Mouse (Mus musculus): Measurements from ENCODE around the gene Cep112. TPM values are rescaled to one million over a fixed set of nuclear protein-coding genes. Genes with fewer than 3 reads are reported as not detected.

Gene Cep112
- polyA plus RNA-seq, 1 experiment from 2014 or later, result 13.3 TPM

DNA sequence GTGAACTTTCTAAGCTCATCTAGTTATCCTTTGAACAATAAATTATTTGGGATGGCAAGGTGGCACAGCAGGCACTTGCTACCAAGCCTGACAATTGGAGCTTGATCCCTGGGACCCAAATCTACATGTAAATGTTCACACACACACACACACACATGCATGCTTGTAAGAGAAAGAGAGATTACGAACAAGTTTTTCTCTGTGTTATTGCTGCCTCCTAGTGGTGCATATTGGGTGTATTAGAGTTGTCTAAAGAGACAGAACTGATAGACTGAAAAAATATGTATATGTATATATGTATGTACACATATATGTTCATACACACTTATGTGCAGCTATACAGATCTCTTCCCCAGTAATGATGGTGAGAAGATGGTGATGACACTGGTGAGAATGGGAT lies 6.5 kb upstream of the Cep112 start:
- WGBS, result 19% methylated on average over 1 of the region's 1 CpGs
- no peak overlapping the region for H3K9ac ChIP-seq
- no peak overlapping the region for H3K4me3 ChIP-seq
- no peak overlapping the region for H3K27ac ChIP-seq (replicated peaks)
- peaks cover 5% of the 10 kb centered on the region for H3K4me1 ChIP-seq (replicated peaks)
- no peaks in the 10 kb centered on the region for H3K27me3 ChIP-seq
- no peaks in the 10 kb centered on the region for H3K36me3 ChIP-seq
- H3K9me3 ChIP-seq, result no peaks in the 10 kb centered on the region
- H3K4me2 ChIP-seq, result no peak overlapping the region
- ATAC-seq (ENCODE audit: low FRiP score, low read depth), result no peak

DNA sequence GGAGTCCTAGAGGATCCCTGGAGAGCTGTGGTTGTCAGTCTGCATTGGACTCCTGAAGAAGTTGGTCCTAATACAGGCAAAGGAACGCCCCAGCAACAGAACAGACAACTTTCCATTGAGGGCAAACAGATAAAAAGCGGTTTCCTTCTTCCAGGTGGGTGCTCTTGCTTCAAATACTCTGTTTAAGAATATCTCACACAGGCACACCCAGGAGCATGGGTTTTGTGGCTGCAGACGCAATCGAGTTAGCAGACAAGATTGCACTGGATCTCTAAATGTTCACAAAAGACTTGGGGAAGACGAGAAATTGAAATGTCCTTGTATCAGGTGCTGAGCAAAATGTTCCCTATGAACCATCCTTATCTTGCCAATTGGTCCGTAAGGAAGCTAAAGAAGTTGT lies 5.8 kb upstream of the Cep112 start:
- H3K27me3 ChIP-seq, result no peaks in the 10 kb centered on the region
- no peaks in the 10 kb centered on the region for H3K36me3 ChIP-seq
- no peaks in the 10 kb centered on the region for H3K9me3 ChIP-seq
- no peak overlapping the region for H3K4me2 ChIP-seq
- no peak overlapping the region for H3K4me3 ChIP-seq
- no peak overlapping the region for H3K27ac ChIP-seq (replicated peaks)
- no peak for ATAC-seq (ENCODE audit: low FRiP score, low read depth)
- peaks cover 12% of the 10 kb centered on the region for H3K4me1 ChIP-seq (replicated peaks)
- H3K9ac ChIP-seq, result no peak overlapping the region
- WGBS, result 92% methylated on average over 6 of the region's 6 CpGs

DNA sequence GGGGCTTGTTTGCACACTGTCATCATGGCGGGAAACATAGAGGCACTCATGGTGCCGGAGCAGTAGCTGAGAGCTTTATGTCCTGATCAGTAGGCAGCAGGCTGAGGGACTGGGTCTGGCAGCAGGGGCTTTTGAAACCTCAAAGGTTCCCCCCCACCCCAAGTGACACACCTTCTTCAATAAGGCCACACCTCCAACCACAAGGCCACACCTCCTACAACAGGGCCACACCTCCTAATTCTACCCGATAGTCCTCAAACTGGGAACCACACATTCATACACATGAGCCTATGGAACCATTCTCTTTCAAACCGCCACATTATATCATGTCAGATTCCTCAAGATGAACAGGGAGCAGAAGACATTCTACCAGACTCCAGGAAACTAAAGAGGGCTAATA lies 4.2 kb upstream of the Cep112 start:
- no peak for ATAC-seq (ENCODE audit: low FRiP score, low read depth)
- H3K4me3 ChIP-seq, result no peak overlapping the region
- no peaks in the 10 kb centered on the region for H3K27me3 ChIP-seq
- H3K36me3 ChIP-seq, result no peaks in the 10 kb centered on the region
- H3K27ac ChIP-seq (replicated peaks), result no peak overlapping the region
- no peak overlapping the region for H3K4me2 ChIP-seq
- WGBS, result 77% methylated on average over 4 of the region's 4 CpGs
- peaks cover 20% of the 10 kb centered on the region for H3K4me1 ChIP-seq (replicated peaks)
- no peak overlapping the region for H3K9ac ChIP-seq
- H3K9me3 ChIP-seq, result no peaks in the 10 kb centered on the region

DNA sequence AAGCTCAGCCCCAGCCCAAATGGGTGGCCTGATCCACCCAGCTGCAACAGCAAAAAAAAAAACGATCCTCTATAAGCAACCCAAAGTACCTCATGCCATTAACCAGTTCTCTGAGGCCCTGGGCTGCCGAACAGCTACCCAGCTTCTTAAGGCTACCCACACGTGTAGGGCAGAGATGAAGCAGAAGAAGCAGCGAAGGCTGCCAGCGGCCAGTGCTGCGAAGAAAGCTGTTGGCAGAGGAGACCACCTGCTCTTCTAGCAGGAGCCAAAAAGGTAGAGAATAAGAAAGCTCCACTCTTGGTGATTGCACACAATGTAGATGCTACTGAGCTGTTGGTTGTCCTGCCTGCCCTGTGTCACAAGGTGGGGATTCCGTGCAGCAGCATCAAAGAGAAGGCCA lies 1.8 kb upstream of the Cep112 start:
- WGBS, result 52% methylated on average over 7 of the region's 7 CpGs
- no peak overlapping the region for H3K27ac ChIP-seq (replicated peaks)
- H3K9me3 ChIP-seq, result no peaks in the 10 kb centered on the region
- no peak for ATAC-seq (ENCODE audit: low FRiP score, low read depth)
- H3K4me3 ChIP-seq, result no peak overlapping the region
- H3K27me3 ChIP-seq, result no peaks in the 10 kb centered on the region
- no peaks in the 10 kb centered on the region for H3K36me3 ChIP-seq
- H3K4me1 ChIP-seq (replicated peaks), result peaks cover 21% of the 10 kb centered on the region
- H3K4me2 ChIP-seq, result peak overlapping the region; percentile 71; the same call in 1 of the 2 replicates
- H3K9ac ChIP-seq, result no peak overlapping the region

DNA sequence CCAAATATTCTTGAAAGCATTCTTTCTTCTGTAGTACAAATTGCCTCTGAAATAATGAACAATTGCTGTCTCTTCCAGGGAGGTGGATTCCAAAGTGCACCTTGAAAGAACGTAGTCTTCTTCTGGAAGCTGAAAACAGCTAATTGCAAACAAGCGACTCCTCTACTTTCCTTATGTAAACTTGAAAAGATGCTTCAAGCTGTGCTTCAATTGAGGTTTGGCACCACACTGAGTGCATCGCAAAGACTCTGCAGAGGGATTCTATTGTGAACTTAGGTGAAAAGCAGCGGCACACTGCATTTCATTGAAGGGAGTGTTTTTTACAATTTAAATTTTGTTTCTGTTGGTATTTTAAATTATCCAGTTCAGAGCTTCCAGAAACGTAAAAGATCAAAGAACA lies 881 bp upstream of the Cep112 start:
- H3K36me3 ChIP-seq, result no peaks in the 10 kb centered on the region
- H3K27ac ChIP-seq (replicated peaks), result peak overlapping the region; percentile 71; the same call in 1 of the 2 replicates
- no peaks in the 10 kb centered on the region for H3K9me3 ChIP-seq
- no peaks in the 10 kb centered on the region for H3K27me3 ChIP-seq
- no peak for ATAC-seq (ENCODE audit: low FRiP score, low read depth)
- peak overlapping the region; percentile 58 for H3K4me3 ChIP-seq
- under 1% methylated on average over 5 of the region's 5 CpGs for WGBS
- H3K4me1 ChIP-seq (replicated peaks), result peaks cover 21% of the 10 kb centered on the region
- H3K9ac ChIP-seq, result 0 out of 2 replicates have a peak overlapping the region, but pooled peaks have one; percentile 40
- peak overlapping the region; percentile 71 for H3K4me2 ChIP-seq

DNA sequence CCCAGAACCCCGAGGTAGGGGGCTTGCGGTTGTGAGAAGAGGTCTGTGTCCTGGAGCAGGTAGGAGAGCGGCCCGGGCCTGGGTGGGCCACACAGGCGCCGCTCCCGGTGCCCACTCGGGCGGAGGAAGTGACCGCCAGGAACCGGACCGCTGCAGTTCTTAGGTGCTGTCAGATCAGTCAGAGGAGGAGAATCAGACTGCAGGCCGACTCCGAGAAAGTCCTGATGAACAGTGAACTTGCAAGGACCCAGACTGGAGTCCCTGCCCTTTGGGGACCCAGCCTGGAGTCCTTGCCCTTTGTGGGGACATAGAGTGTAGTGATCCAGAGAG lies 565 bp downstream of the Cep112 start:
- peaks cover 21% of the 10 kb centered on the region for H3K4me1 ChIP-seq (replicated peaks)
- no peaks in the 10 kb centered on the region for H3K36me3 ChIP-seq
- WGBS, result 6% methylated on average over 14 of the region's 14 CpGs
- H3K9me3 ChIP-seq, result no peaks in the 10 kb centered on the region
- H3K4me2 ChIP-seq, result peak overlapping the region; percentile 71
- ATAC-seq (ENCODE audit: low FRiP score, low read depth), result peak; percentile 63
- H3K4me3 ChIP-seq, result peak overlapping the region; percentile 58
- peak overlapping the region; percentile 51 for H3K9ac ChIP-seq
- H3K27ac ChIP-seq (replicated peaks), result peak overlapping the region; percentile 41
- H3K27me3 ChIP-seq, result no peaks in the 10 kb centered on the region

DNA sequence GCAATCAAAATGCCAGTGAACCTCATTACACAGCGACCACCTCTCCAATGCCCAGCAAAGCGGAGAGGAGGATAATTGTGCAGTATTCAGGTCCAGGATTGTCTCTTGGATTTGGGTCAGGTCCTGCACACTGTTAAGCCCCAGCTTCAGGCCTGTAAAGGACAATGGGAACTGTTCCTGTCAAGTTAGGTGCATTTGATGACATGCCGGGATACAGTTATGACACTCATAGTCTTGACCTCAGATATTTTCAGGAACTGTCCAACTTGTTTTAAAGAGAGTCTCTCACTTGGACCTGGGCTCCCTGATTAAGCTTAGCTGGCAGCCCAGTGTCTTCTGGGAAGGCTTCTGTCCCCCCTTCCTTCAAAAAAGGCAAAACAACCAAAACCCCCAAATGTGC lies 1.1 kb downstream of the Cep112 start:
- H3K9ac ChIP-seq, result no peak overlapping the region
- no peaks in the 10 kb centered on the region for H3K9me3 ChIP-seq
- no peak for ATAC-seq (ENCODE audit: low FRiP score, low read depth)
- H3K36me3 ChIP-seq, result no peaks in the 10 kb centered on the region
- H3K27ac ChIP-seq (replicated peaks), result no peak overlapping the region
- peak overlapping the region; percentile 71; the same call in 1 of the 2 replicates for H3K4me2 ChIP-seq
- no peaks in the 10 kb centered on the region for H3K27me3 ChIP-seq
- peaks cover 21% of the 10 kb centered on the region for H3K4me1 ChIP-seq (replicated peaks)
- 0 out of 2 replicates have a peak overlapping the region, but pooled peaks have one; percentile 58 for H3K4me3 ChIP-seq
- 87% methylated on average over 3 of the region's 3 CpGs for WGBS

DNA sequence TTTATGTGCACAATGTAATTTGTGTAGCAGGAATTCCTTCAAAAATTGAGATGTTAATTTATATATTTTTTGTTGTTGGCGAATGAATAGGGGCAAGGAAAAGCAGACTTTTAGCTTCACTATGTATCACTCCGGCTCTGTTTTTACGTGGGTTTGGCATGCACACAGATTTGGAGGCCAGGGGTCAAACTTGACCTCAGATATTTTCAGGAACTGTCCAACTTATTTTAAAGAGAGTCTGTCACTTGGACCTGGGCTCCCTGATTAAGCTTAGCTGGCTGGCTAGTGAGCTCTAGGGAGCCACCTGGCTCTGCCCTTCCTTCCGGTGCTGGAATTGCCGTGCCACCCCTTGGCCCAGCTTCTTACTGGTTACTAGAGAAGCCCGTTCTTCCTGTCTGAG lies 2.2 kb downstream of the Cep112 start:
- Histone ChIP-seq H3K4me1 (replicated peaks) (peaks cover 21% of the 10 kb centered on the region), H3K27ac (replicated peaks) (no peak overlapping the region), H3K4me2 (no peak overlapping the region), H3K9me3 (no peaks in the 10 kb centered on the region), H3K4me3 (no peak overlapping the region), H3K36me3 (no peaks in the 10 kb centered on the region), H3K9ac (no peak overlapping the region), H3K27me3 (no peaks in the 10 kb centered on the region)
- WGBS, result 58% methylated on average over 6 of the region's 6 CpGs
- ATAC-seq (ENCODE audit: low FRiP score, low read depth), result no peak

DNA sequence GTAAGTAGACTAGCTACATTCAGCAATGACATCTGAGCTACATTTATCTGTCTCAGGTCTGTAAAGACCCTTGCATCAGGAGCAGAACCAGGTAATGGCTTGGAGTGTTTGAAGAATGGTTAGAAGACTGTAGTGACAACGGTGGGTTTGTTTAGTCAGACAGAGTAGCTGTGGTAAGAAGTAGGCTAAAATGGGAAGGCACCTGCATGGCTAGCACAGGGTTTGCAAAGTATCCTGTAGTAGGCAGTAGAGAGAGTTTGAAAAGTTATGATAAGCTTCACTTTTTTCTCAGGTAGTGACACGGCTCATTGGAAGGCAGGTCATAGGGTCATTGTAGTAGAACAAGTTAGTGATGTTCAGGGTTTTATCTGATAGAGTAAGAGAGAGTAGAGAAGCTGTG lies 4.1 kb downstream of the Cep112 start:
- no peaks in the 10 kb centered on the region for H3K27me3 ChIP-seq
- no peak overlapping the region for H3K27ac ChIP-seq (replicated peaks)
- H3K9ac ChIP-seq, result no peak overlapping the region
- no peak overlapping the region for H3K4me3 ChIP-seq
- no peaks in the 10 kb centered on the region for H3K36me3 ChIP-seq
- ATAC-seq (ENCODE audit: low FRiP score, low read depth), result no peak
- peaks cover 10% of the 10 kb centered on the region for H3K4me1 ChIP-seq (replicated peaks)
- no peaks in the 10 kb centered on the region for H3K9me3 ChIP-seq
- no peak overlapping the region for H3K4me2 ChIP-seq
- 95% methylated on average over 2 of the region's 2 CpGs for WGBS

DNA sequence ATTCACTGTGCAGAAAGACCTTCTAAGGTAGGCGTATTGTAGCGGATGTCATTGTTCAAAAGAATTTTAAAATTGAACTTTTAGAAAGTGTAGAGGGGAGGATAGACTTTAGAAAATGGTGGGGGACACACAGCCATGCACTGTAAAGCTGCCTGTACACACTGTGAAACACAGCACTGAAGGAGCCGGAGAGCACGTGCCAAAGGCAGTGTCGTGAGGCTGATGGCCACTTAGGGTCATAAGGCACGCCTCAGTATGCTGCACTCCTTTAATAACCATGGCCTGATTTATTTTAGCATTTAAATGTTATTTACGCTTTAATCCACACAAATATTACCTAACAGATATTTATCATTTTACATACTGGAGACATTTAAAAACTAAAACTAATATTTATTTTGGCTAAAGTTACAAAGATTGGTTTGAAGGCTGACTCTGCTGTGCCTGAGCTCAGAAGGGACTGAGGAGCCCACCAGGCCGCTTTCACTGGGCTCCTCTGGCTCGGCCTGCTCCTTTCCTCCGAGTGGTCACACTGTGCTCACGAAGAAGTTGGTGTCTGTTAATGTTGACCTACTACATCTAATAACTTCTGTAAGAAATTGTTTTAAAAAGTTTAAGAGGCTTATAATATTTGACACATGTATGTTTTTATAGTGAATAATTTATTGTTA lies 19.0 kb downstream of the Cep112 start:
- no peak for ATAC-seq (ENCODE audit: low FRiP score, low read depth)

DNA sequence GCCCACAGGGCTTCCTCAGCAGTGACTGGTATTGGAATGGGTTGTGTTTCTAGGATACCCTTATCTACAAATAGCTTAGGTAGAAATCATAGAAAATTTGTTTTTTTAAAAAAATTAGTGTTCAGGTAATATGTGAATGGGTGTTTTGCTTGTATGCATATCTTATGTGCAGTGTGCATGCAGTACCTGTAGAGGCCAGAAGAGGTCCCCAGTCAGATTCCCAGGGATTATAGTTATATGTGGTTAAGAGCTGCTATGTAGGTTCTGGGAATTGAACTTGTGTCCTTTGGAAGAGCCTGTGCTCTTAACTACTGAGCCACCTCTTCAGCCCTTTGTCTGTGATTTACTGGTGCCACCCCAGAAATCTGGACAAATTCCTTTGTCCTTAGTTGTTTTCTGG lies 22.2 kb downstream of the Cep112 start:
- ATAC-seq (ENCODE audit: low FRiP score, low read depth), result no peak
- Histone ChIP-seq H3K4me2 (no peak overlapping the region), H3K9me3 (no peaks in the 10 kb centered on the region), H3K4me1 (replicated peaks) (no peaks in the 10 kb centered on the region), H3K9ac (no peak overlapping the region), H3K36me3 (no peaks in the 10 kb centered on the region), H3K27me3 (no peaks in the 10 kb centered on the region), H3K4me3 (no peak overlapping the region), H3K27ac (replicated peaks) (no peak overlapping the region)

More for the DNA sequence above, 19.0 kb downstream of the Cep112 start:
- Histone ChIP-seq H3K4me3 (no peak overlapping the region), H3K4me2 (no peak overlapping the region), H3K9ac (no peak overlapping the region), H3K9me3 (no peaks in the 10 kb centered on the region), H3K36me3 (no peaks in the 10 kb centered on the region), H3K27ac (replicated peaks) (no peak overlapping the region), H3K4me1 (replicated peaks) (no peaks in the 10 kb centered on the region), H3K27me3 (no peaks in the 10 kb centered on the region)
- WGBS, result 88% methylated on average over 11 of the region's 11 CpGs

DNA sequence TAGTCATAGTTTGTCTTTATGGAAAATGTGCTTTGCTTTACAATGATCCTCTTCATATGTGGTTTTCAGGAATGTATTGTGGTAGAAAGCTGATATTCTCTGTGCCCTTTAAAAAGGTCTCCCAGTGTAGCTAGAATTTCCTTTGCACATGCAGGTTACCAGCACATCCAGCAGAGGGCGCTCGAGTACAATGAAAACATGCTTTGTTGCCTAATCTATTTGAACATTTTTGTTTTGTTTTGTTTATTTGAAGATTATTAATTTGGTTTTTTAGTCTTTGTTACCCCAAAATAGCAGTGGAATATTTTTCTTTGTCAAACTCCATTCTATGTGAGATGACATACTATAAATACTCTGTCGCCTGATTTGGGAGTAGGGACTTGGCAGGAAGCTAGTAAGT lies 24.8 kb downstream of the Cep112 start:
- no peaks in the 10 kb centered on the region for H3K36me3 ChIP-seq
- 30% methylated on average over 3 of the region's 3 CpGs for WGBS
- no peak overlapping the region for H3K27ac ChIP-seq (replicated peaks)
- H3K4me2 ChIP-seq, result no peak overlapping the region
- no peaks in the 10 kb centered on the region for H3K4me1 ChIP-seq (replicated peaks)
- no peak for ATAC-seq (ENCODE audit: low FRiP score, low read depth)
- no peaks in the 10 kb centered on the region for H3K27me3 ChIP-seq
- H3K4me3 ChIP-seq, result no peak overlapping the region
- H3K9ac ChIP-seq, result no peak overlapping the region
- no peaks in the 10 kb centered on the region for H3K9me3 ChIP-seq

DNA sequence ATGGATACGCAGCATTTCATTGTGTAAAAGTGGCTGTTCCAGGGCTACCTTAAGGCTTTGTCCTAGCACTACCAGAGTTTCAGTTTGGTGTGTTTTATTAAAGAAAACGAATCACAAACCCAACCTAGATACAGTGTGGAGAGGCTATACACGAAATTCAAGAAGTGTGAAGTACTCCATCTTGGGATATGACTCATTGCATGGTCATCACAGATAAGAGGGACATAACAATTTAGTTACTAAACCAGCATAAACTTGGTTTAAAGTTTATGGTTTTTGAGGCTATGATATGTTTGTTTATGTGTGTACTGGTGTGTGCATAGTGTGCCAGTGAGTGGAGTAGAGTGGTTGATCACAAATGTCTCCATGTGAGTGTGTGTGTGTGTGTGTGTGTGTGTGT lies 34.6 kb downstream of the Cep112 start:
- Histone ChIP-seq H3K4me1 (replicated peaks) (no peaks in the 10 kb centered on the region), H3K9me3 (no peaks in the 10 kb centered on the region), H3K4me3 (no peak overlapping the region), H3K9ac (no peak overlapping the region), H3K36me3 (no peaks in the 10 kb centered on the region), H3K27ac (replicated peaks) (no peak overlapping the region), H3K4me2 (no peak overlapping the region), H3K27me3 (no peaks in the 10 kb centered on the region)
- WGBS, result 90% methylated on average over 3 of the region's 3 CpGs
- ATAC-seq (ENCODE audit: low FRiP score, low read depth), result no peak
